Mouse (Mus musculus): ENCODE results near the gene Zfr.

The Zfr gene

DNA sequence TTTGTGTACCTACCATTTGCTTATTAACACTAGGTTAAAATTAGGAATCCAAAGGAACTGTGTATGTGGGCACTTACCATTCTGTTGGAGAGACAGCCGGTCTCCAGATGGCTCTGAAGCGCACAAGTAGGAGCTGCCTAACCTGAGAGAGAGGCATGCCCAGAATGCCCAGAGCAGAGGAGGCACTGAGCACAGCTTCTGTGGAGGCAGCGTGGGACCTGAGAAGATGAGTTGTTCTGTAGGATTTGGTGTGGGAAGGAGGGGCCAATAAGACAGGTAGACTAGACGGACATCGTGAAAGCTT lies 97.7 kb downstream of the Zfr start:
- 68% methylated on average over 5 of the region's 5 CpGs for WGBS

DNA sequence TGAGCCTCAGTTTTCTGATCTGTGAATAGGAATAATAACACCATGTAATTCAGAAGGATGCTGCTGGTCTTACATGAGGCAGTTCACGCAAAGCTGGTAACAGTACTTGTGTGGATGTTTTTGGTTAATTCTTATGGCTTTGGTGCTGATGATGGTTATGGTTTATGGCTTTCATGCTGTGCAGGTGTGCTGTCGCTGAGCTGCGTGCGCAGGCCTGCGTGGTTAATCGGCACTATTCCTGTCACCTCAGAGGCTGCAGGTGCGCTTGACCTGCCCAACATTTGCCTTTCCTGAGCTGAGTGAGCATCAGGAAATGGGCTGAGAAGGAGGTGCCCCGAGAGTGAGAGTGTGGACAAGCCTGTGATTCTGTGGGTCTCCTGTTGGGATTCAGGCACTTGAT lies 98.5 kb downstream of the Zfr start:
- WGBS, result 92% methylated on average over 8 of the region's 8 CpGs

DNA sequence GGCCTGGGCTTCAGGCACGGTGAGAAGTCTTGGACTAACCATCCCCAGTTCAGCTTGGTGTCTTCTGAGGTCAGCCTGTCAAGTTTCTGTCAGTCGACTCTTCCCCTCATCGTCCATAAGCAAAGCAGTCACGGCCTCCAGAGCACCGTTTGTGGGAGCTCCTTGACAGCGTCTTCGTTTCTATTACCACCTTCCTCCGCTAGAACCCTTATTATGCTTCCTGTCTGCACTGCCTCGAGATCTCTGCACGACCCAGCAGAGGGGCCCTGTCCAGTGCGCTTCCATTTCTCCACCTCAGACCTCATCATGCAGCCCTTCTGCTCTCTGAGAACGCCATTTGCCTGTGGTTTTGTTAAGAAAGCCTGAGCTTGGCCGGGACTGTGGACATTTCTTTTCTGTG lies 99.2 kb downstream of the Zfr start:
- WGBS, result 68% methylated on average over 13 of the region's 13 CpGs

DNA sequence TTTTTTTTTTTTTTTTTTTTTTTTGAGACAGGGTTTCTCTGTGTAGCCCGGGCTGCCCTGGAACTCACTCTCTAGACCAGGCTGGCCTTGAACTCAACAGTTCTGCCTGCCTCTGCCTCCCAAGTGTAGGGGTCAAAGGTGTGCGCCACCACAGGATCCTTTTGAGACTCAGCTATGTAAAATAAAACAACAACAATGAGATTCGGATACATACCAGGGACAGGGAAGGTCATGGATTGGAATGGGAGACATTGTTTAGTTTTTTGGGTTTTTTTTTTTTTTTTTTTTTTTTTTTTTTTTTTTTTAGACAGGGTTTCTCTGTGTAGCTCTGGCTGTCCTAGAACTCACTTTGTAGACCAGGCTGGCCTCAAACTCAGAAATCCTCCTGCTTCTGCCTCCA lies 99.7 kb downstream of the Zfr start:
- 90% methylated on average over 3 of the region's 3 CpGs for WGBS

DNA sequence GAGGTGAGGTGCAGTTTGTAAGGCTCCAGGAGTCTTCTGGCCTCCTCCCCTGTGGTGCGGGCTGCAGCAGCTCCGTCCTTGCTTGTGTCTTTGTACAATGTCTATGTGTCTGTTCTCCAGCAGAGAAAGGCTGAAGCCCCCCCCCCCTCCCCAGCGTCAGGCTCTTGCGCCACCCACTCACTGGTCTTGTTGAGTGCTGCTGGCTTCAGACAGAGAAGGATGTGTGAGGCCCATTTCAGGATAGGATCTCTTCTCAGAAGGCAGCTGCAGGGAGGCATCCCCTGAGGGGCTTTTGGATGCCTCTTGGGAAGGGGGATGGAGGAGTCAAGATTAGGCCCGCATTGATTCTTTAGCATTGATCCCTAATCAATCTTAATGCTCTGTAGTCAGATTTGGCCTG lies 100.2 kb downstream of the Zfr start:
- 46% methylated on average over 5 of the region's 5 CpGs for WGBS

DNA sequence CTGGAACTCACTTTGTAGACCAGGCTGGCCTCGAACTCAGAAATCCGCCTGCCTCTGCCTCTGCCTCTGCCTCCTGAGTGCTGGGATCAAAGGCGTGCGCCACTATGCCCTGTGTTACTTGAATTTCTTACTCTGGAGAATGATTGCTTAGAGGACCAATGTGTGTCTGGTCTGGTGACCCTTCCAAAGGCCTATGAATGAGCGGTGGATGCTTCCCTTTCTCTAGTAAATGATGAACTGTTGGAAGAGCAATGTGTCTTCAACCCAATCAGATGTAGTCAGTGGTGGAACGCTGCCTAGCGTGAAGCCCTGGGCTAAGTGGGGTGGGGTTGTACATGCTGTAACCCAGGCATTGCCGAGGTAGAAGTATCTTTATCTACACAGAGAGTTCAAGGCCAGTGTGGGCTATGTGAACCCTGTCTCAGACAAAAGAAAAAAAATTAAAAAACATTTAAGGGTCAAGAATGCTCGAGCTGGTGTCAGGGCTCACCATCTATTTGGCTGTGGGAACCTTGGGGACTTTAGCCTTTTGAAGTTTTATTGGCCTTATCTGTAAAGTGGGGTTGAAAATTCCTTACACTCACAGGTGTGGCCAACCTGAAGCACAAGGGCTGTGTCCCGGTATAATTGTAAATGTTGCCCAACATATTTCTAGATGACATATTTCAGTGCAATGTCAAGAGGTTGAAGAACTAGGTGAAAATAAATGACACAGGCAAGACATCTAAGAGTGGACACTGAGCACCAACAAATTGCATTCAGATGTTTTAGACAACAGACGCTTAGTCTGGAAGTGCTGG lies 101.2 kb downstream of the Zfr start:
- 93% methylated on average over 11 of the region's 11 CpGs for WGBS

DNA sequence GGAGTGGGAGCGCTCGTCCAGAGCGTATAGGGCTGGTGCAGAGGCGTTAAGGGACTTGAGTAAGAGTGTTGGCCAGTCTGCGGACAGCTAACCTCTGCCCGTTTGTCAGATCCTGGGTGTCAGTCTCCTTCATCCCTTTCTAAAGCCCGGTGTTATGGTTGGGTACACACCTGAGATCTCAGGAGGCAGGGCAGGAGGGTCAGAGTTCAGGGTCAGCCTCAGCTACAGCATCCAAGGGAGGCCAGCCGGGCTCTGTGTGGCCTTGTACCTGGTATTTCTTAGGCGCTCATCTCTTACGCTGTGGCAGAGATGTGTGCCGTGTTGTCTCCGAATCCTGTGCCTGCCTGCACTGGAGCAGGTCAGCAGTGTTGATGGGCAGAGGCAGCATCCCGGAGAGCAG lies 103.5 kb downstream of the Zfr start:
- 89% methylated on average over 13 of the region's 13 CpGs for WGBS

DNA sequence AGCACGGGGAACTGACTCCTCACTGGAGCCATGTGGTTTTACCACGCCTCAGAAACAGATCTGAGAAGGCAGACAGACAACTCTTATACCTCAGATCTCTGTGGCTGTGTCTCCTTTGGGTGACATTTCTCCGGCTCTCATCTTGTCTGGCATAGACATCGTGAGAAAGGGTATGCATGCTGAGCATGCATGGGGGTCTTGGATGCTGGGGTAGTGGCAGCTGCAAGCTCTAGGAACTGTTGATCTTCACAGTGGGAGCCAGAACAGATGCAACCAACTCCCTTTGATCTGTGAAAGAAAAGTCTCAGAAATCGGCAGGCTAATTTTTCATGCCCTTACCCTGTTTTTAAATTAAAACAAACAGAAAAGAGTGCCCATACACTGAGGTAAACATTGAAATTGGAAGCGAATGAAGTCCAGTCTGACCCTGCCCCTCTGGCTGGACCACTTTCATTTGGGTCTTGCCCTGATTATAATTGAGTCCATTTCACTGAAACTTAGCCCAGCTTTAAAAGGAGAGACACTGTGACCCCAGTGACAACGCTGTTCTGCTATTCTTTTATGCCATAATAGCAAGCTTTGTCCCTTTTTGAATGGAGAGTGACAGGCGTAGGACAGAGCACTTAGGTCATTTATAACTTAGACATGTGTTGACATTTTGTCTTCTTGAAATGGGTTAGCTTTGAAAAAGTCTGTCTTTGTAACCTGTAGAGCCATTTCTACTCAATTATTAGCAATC lies 105.1 kb downstream of the Zfr start:
- WGBS, result 38% methylated on average over 8 of the region's 8 CpGs

DNA sequence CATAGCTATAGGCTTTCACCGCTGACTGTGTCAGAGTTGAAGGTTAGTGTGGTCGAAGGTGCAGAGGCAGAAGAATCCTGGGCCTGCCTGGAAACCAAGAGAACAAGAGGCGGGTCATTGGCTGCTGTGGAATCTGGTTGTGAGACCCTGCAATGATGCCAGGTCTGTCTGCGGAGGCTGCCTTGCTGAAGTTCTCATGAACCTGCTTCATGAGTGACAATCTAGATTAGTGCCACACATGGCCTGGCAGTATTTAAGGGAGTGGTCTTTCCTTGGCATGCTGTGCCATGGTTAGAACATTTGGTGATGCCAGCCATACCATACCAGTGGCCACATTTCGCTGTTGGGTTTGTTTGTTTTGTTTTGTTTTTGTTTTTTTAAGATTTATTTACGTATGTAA lies 105.8 kb downstream of the Zfr start:
- 90% methylated on average over 6 of the region's 6 CpGs for WGBS

DNA sequence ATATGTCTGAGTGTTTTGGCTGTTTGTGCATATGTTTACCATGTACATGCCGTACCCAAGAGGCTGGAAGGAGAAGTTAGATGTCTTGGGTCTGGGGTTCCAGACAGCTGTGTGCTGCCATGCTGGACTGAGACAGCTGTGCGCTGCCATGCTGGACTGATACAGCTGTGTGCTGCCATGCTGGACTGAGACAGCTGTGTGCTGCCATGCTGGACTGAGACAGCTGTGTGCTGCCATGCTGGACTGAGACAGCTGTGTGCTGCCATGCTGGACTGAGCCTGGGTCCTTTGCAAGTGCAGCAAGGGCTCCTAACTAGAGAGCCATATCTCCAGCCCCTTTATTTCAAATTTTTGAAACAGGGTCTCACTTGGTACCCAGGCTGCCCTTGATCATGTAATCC lies 106.6 kb downstream of the Zfr start:
- 93% methylated on average over 2 of the region's 2 CpGs for WGBS

DNA sequence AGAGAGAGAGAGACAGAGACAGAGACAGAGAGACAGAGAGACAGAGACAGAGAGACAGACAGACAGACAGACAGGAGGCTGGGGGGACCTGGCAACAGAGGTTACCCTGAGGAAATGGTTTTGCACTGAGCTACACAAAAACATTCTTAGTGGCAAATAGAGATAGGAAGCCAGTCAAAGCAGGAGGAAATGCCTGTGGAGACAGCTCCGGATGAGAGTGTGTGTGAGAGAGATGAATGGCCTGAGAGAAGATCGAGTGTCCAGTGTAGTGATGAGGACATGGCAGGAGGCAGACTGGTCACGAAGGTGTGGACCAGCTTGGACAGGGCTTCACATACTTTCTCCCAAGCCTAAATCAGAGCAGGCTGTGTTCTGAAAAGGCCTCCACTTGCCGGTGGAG lies 107.4 kb downstream of the Zfr start:
- 69% methylated on average over 4 of the region's 4 CpGs for WGBS

DNA sequence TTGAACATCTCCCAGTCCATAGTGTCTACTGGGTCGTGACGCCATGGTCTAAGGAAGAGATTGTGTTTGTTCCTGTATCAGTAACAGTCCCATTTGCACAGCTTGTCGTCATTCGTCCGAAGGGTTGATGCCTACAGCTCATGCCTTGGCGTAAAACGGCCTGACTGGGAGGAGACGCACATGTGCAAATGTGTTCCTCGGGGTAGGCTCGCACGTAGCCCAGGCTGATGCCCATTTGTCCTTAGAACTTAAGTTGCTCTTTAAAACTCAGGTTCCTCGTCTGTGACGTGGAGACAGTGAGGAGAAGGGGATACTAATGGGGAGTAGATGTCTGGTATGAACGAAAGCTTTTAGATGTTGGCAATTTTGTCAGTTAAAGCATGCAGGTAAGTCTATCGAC lies 109.3 kb downstream of the Zfr start:
- 96% methylated on average over 15 of the region's 15 CpGs for WGBS

DNA sequence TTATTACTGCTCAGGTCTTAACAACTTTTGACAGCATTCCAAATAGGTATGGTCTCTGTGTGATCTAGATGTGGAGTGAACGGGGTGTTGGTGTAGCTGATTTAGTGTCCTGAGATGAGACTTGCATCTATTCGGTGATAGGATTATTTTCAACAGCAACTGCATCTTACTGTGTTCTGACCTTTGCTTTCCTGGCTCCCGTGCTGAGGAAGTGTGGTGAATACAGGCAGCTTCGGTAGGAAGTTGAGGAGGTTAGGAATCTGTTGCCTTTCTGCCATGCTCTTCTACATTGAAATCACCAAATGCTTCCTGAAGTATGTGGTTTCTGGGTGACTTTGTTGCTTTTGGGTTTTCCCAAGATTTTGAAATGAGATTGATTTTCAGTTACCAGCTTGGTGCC lies 109.7 kb downstream of the Zfr start:
- 65% methylated on average over 4 of the region's 4 CpGs for WGBS

DNA sequence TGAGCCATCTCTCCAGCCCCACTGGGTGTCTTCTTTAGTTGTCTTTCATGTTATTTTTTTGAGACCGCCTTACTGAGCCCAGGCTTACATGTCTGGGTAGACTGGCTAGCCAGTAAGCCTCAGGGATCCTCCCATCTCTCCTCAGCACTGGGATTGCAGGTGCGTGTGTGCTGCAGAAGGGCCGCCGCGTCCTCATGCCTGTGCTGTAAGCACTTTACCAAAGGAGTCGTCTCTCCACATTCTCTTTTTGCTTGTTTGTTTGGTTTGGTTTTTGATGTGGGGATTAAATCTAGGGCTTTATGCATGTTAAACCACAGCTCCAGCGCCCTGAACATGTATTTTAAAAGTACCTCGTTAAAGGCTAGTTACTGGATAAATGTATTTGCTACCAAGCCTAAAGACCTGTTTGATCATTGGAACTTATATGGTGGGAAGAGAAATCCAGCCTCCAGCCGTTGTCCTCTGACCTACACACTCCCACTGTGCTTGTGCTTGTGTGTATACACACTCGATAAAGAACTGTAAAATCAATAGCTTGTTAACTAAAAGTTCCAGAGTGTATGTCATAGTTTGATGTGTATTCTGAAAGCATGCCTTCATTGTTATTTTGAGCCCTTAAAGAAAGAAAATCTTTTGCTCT lies 112.1 kb downstream of the Zfr start:
- 61% methylated on average over 10 of the region's 10 CpGs for WGBS

DNA sequence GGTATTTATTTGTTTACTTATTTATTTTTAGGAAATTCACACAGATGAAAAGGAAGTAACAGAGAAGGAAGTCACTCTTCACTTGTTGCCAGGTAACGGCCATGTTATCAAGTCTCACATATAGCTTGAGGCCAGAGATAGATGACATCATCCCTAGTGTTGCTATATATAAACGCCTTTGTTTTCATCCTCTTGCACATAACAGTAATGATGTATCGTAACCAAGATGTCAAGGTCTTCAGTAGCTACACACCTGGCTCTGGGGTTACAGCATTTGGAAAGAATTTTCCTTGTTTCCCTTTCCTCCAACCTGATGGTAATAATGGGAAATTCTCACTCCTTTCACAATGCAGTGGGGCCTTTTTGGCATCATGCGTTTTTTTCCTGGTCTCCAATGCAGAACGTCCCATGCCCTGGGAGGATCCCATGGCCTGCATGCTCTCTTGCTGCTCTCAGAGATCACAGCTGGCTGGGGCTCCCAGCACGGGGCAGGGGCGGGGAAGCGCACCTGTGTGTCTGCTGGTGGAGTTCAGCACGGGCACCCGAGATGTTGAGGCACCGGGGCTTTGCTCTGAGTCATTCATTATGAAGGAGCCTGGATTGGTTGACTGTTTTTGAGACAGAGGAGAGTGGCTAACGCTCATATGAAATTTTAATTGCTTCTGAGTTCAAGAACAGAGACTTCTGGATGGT lies 112.8 kb downstream of the Zfr start:
- 45% methylated on average over 12 of the region's 12 CpGs for WGBS

DNA sequence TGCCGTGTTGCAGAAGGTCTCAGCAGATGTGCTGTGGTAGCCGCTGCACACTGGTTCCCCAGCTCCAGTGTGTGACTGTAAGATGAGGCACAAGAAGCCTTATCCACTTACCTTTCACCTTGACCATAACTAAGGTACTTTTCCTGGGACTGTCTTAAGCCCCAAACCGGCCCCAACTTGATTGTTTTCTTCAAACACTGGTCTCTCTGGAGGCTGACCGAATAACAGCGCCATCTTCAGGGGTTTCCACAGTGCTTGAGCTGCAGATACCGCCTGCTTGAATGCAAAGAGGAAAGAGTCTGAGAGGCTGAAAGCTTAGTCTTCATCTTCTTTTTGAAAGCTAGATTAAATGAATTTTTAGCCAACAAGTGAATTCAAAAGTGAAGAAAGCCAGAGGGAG lies 113.8 kb downstream of the Zfr start:
- WGBS, result 86% methylated on average over 6 of the region's 6 CpGs

DNA sequence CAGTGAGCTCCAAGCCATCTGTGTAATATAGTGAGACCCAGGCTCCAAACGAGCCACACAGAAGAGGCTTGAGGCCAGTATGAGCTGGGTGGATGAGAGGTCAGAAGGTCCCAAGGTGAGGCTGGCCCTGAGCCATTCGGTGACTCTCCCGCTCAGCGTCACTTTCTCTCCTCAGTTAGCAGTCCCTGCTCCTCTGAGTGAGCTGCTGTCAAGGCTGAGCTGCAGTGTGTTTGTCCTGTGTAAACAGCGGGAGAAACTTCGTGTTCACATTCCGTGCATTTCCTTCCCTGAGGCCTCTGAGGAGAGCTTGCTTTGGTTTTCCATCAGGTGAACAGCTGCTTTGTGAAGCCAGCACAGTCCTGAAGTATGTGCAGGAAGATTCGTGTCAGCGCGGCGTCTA lies 114.8 kb downstream of the Zfr start:
- WGBS, result 58% methylated on average over 11 of the region's 11 CpGs

DNA sequence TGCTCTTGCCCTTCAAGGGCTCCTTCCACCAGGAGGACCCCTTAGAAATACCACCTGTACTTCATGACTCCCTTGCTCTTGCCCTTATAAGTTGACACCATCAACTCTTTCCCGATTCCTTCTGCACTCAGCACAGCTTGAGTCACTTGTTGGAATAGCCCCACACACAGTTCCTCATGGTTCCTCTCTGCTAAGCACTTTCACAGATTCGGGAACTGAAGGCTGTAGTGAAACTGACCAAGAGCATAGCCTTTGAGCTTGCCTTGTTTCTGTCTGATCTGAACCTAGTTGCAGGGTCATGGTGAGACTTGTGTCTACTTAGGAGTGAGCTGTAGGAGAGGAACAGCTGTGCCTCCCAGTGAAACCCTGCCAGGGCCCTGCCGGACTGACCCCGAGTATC lies 115.4 kb downstream of the Zfr start:
- WGBS, result 64% methylated on average over 4 of the region's 4 CpGs

All from cerebral cortex, adult 2 months (tissue).